Mouse (Mus musculus): Measurements from ENCODE around the gene Acaa1b. TPM values are rescaled to one million over a fixed set of nuclear protein-coding genes. Genes with fewer than 3 reads are reported as not detected.

Acaa1b gene
- total RNA-seq, 2 experiments from 2014 or later, result 67.7 to 107 TPM

Other genes with a start within 250 kb of the Acaa1b start
- 10 to 100 TPM; 28.8 to 30.7 TPM for gene Ctdspl, start 230.6 kb downstream of the Acaa1b start, total RNA-seq (2021)
- gene Vill, start 104.3 kb downstream of the Acaa1b start, total RNA-seq (2021), result 1 to 10 TPM; 4.8 to 5.1 TPM
- 10 to 100 TPM; 11.2 to 15.6 TPM for gene Plcd1, start 63.6 kb downstream of the Acaa1b start, total RNA-seq (2021)
- 1 to 10 TPM in 1 of 2 experiments, under 1 TPM in 1; 0.84 to 1.6 TPM for gene Dlec1, start 54.6 kb downstream of the Acaa1b start, total RNA-seq (2021)
- gene Gm47289, start 2.1 kb upstream of the Acaa1b start, total RNA-seq (2021), result not detected
- gene Slc22a13, start 52.0 kb upstream of the Acaa1b start, total RNA-seq (2021), result not detected
- 10 to 100 TPM; 34.6 to 35.2 TPM for gene Oxsr1, start 165.3 kb upstream of the Acaa1b start, total RNA-seq (2021)
- 100 to 1,000 TPM; 113 to 126 TPM for gene Acaa1a, start 182.6 kb upstream of the Acaa1b start, total RNA-seq (2021)
- gene Myd88, start 184.3 kb upstream of the Acaa1b start, total RNA-seq (2021), result 10 to 100 TPM; 24.4 to 26.7 TPM
- 10 to 100 TPM in 1 of 2 experiments, 1 to 10 TPM in 1; 6.6 to 14.2 TPM for gene Xylb, start 200.3 kb upstream of the Acaa1b start, total RNA-seq (2021)
- gene Slc22a14, start 208.5 kb upstream of the Acaa1b start, total RNA-seq (2021), result under 1 TPM in 1 of 2 experiments, not detected in 1; 0.42 TPM
- 10 to 100 TPM in 1 of 2 experiments, 1 to 10 TPM in 1; 5.7 to 10.6 TPM for gene Acvr2b, start 245.0 kb upstream of the Acaa1b start, total RNA-seq (2021)

Measured in adrenal gland, postnatal 10 days (tissue).